Mouse (Mus musculus) stomach, embryonic 15.5 days (tissue): Measurements from ENCODE around the gene Alk. TPM values are rescaled to one million over a fixed set of nuclear protein-coding genes. Genes with fewer than 3 reads are reported as not detected.

ENCODE experiments used
- ATAC-seq: fragments of 200-750 bp; cut with Nextera tagmentation; 2 replicates; pipeline ENCODE4 v1.8.0; 2017; ENCODE audit warnings: low read depth, moderate number of reproducible peaks, moderate TSS enrichment; ENCODE audit not compliant: insufficient read depth, low FRiP score
- H3K27ac ChIP-seq: fragments of 300-500 bp; sonication (generic); 2 replicates; pipeline ENCODE4 v1.5.1; 2015; ENCODE audit warnings: mild to moderate bottlenecking, inconsistent platforms
- H3K27me3 ChIP-seq: fragments of 300-500 bp; sonication (generic); replicated peaks from 2 replicates; pipeline ENCODE4 v1.6.1; 2015; ENCODE audit warnings: inconsistent platforms
- H3K36me3 ChIP-seq: fragments of 300-500 bp; sonication (generic); 2 replicates; pipeline ENCODE4 v1.6.1; 2015; ENCODE audit warnings: inconsistent platforms
- H3K4me1 ChIP-seq: fragments of 300-500 bp; sonication (generic); 2 replicates; pipeline ENCODE4 v1.6.1; 2015; ENCODE audit warnings: inconsistent platforms
- H3K4me2 ChIP-seq: fragments of 300-500 bp; sonication (generic); 2 replicates; pipeline ENCODE4 v1.6.1; 2015; ENCODE audit warnings: mild to moderate bottlenecking, inconsistent platforms
- H3K4me3 ChIP-seq: fragments of 300-500 bp; sonication (generic); replicated peaks from 2 replicates; pipeline ENCODE4 v1.5.1; 2015; ENCODE audit warnings: inconsistent platforms
- H3K9ac ChIP-seq: fragments of 300-500 bp; sonication (generic); 2 replicates; pipeline ENCODE4 v1.6.1; 2015; ENCODE audit warnings: inconsistent platforms
- H3K9me3 ChIP-seq: fragments of 300-500 bp; sonication (generic); 2 replicates; pipeline ENCODE4 v1.6.1; 2016; ENCODE audit warnings: inconsistent platforms
- WGBS: fragments of 180-500 bp; shearing (Covaris S2); methylation state at CpG from one replicate; pipeline ENCODE4 v1.1.7; 2015; 5-methylcytosine and 5-hydroxymethylcytosine counted together
- polyA plus RNA-seq: library from polyadenylated mRNA; unstranded; fragments of >200 nt; fragmentation: Nextera tagmentation; extraction: Ambion mirVana; gene quantifications from 2 replicates; pipeline ENCODE4 v1.2.1, GENCODE M21; 2015

The Alk gene
- polyA plus RNA-seq, 1 experiment from 2014 or later = 1.7 TPM

DNA sequence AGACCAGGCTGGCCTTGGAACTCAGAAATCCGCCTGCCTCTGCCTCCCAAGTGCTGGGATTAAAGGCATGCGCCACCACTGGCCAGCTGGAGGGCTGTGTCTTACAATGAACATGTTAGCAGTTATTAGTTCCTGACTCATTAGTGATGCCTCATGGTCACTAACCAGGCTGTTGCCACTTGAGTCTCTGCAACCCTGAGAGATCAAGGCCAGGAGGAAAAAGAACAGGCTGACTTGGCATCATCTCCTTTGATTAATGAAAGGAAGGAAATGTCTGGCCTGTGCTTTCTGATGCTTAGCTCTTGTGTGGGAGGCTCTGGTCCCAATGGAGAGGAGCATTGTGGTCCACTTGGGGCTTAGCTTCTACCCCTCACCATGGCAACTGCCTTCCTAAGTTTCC is 611.4 kb downstream of the Alk start:
- Histone ChIP-seq H3K27ac (no peak overlapping the region), H3K4me2 (no peak overlapping the region), H3K9me3 (no peaks in the 10 kb centered on the region), H3K4me1 (no peaks in the 10 kb centered on the region), H3K9ac (no peak overlapping the region), H3K4me3 (no peak overlapping the region), H3K36me3 (no peaks in the 10 kb centered on the region), H3K27me3 (no peaks in the 10 kb centered on the region)
- WGBS = 93% methylated on average over 2 of the region's 2 CpGs
- ATAC-seq = no peak

DNA sequence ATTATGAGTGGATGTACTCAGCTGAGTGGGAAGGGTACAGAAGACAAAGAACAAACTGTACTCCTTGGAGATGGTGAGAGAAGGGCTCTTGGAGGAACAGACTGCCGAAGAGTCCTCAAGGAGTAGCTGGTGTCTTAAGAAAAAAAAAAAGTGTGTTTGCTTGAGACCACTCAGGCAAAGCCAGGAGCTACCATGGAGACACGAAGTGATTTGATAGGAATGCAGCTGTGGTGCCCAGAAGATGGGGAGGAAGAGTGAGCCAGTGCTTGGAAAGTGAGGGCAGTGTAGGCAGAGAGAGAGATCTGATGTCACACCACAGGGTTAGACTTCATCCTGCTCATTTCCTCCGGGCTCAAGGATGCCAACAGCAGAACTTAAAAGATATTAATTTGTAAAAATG is 613.2 kb downstream of the Alk start:
- Histone ChIP-seq H3K9ac (no peak overlapping the region), H3K27me3 (no peaks in the 10 kb centered on the region), H3K36me3 (no peaks in the 10 kb centered on the region), H3K9me3 (no peaks in the 10 kb centered on the region), H3K4me3 (no peak overlapping the region), H3K4me2 (no peak overlapping the region), H3K4me1 (0 out of 2 replicates have a peak, but pooled peaks cover 5% of the 10 kb centered on the region), H3K27ac (no peak overlapping the region)
- ATAC-seq = no peak
- 63% methylated on average over 3 of the region's 3 CpGs for WGBS

DNA sequence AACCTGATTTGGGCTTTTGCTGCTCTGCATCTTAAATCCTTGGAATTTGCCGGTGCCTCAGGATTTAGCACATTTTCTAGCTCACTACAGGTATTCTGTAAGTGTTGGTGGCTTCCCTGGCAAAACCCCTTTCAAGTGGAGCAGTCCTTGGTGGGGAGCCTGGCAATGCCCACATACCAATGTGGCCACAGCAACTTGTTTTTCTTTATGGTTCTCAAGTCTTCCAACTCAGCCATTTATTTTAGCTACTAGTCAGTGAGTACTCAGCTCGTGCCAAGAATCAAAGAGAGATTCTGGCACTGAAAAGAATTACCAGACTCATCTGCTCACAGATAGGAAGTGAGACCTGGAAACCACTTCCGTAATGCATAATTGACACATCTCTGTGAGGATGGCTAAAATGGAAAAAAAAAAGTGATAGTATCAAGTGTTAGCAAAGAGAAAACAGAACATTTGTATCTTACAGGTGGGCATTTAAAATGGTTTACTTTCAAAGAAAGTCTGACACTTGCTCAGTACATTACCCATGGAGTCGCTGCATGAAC is 614.2 kb downstream of the Alk start:
- no peaks in the 10 kb centered on the region for H3K27me3 ChIP-seq
- H3K9me3 ChIP-seq = no peaks in the 10 kb centered on the region
- H3K9ac ChIP-seq = no peak overlapping the region
- H3K4me1 ChIP-seq = 0 out of 2 replicates have a peak, but pooled peaks cover 6% of the 10 kb centered on the region
- WGBS = 77% methylated on average over 4 of the region's 4 CpGs
- ATAC-seq = no peak
- H3K36me3 ChIP-seq = no peaks in the 10 kb centered on the region
- no peak overlapping the region for H3K4me2 ChIP-seq
- H3K27ac ChIP-seq = no peak overlapping the region
- no peak overlapping the region for H3K4me3 ChIP-seq

DNA sequence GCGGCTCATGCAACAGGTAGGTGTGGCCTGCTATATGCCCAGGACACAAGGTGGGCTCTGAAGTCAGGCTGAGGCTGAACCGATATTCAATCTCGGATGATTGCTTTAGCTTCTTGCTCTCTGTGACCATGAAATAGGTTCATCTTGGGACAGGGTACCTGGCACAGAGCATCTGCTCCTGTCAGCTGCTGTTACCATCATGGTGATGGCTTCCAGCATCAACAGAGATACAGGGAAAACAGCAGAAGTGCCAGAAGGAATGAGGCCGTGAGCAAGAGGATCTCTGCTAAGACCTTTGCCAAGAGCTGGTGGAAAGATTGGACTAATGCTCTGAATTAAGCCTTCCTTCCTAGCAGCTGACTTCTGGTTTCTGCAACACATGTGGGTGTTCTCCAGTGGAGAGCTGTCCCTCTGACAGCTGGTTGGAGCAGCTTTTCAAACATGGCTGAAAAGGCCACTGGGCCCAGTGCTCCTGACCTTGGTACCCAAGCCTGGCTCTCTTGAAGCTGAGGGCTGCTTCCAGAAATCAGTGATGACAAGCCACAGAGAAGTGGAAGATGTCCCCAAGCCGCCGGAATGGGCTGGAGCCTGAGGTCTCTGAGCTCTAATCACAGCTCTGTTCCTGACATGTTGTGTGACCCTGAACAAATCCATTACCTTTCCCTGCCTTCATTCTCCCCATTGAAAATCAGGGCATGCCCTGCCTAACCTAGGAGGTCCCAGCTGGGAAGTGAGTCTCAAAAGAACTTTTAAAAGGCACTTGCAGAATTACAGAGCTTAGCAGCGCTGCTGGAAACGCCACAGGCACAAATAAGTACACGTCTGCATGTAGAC is 615.5 kb downstream of the Alk start:
- no peak for ATAC-seq
- no peak overlapping the region for H3K4me3 ChIP-seq
- H3K9ac ChIP-seq = no peak overlapping the region

DNA sequence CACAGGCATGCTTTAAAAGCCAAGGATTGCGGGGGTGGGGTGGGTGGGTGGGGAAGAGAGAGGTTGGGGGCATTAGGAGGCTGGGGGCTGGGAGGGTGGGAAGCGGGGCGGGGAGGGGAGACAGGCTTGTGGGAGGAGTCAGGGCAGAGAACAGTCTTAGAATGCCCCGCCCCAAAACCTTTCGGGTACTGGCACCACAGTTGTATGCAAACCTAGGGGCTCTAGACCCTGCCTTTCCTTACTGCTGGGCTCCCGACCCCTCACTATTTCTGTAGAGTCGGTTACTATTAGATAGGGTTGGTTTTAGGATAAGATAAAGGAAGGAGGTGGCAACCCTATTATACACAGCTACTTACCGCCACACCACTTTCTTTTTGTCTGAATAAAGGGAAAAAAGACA is 617.4 kb downstream of the Alk start:
- ATAC-seq = no peak
- Histone ChIP-seq H3K27ac (no peak overlapping the region), H3K4me1 (0 out of 2 replicates have a peak, but pooled peaks cover 6% of the 10 kb centered on the region), H3K36me3 (no peaks in the 10 kb centered on the region), H3K4me2 (peak overlapping the region; percentile 25), H3K27me3 (no peaks in the 10 kb centered on the region), H3K9me3 (no peaks in the 10 kb centered on the region), H3K4me3 (no peak overlapping the region), H3K9ac (no peak overlapping the region)
- 50% methylated on average over 8 of the region's 8 CpGs for WGBS

More for the DNA sequence above, 615.5 kb downstream of the Alk start:
- Histone ChIP-seq H3K36me3 (no peaks in the 10 kb centered on the region), H3K9me3 (no peaks in the 10 kb centered on the region), H3K27me3 (no peaks in the 10 kb centered on the region), H3K4me1 (0 out of 2 replicates have a peak, but pooled peaks cover 6% of the 10 kb centered on the region), H3K4me2 (no peak overlapping the region), H3K27ac (no peak overlapping the region)
- WGBS = 76% methylated on average over 9 of the region's 9 CpGs

DNA sequence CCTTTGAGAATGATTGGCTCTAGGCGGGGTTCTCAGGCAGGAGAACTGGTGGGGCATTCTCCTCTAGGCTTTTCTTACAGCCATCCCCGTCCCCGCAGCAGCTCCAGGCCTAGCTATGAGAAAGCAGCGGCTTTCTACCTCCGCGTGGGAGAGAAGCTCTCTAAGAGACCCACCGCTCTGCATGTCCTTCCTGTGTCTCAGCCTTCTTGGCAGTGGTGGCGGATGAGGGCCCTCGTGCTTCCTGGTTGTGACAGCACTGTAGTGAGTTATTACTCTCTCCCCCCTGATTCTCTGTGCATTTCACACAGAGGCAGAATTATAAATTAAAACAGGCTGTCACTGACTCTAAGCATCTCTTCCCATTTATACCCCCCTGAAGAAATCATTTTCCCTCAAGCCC is 618.0 kb downstream of the Alk start:
- no peaks in the 10 kb centered on the region for H3K9me3 ChIP-seq
- WGBS = 27% methylated on average over 9 of the region's 9 CpGs
- ATAC-seq = peak; percentile 27; the same call in 1 of the 2 replicates

DNA sequence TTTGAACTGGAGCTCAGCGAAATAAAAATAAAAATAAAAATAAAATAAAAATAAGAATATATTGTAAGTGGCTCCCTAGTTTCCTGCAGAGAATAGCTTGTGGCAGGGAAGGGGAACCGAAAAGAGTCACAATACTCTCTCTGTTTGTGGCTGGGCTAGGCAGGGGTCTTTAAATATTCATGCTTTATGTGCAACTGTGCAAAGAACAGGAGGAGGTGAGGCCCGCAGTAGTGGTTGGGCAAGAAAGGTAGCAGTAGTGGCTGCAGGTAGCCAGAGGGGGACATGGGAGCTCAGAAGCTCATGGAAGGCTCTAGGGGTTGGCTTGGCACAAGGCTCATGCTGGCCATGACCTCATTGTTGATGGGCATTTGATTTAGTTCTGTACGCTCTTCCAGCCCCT is 623.2 kb downstream of the Alk start:
- WGBS = 79% methylated on average over 4 of the region's 4 CpGs
- Histone ChIP-seq H3K27me3 (no peaks in the 10 kb centered on the region), H3K4me1 (0 out of 2 replicates have a peak, but pooled peaks cover 6% of the 10 kb centered on the region), H3K9me3 (no peaks in the 10 kb centered on the region), H3K4me3 (no peak overlapping the region), H3K4me2 (no peak overlapping the region), H3K27ac (no peak overlapping the region), H3K36me3 (no peaks in the 10 kb centered on the region), H3K9ac (no peak overlapping the region)
- no peak for ATAC-seq

More for the DNA sequence above, 618.0 kb downstream of the Alk start:
- no peaks in the 10 kb centered on the region for H3K36me3 ChIP-seq
- no peak overlapping the region for H3K4me2 ChIP-seq
- no peaks in the 10 kb centered on the region for H3K27me3 ChIP-seq
- H3K4me1 ChIP-seq = 0 out of 2 replicates have a peak, but pooled peaks cover 6% of the 10 kb centered on the region
- no peak overlapping the region for H3K27ac ChIP-seq
- H3K4me3 ChIP-seq = no peak overlapping the region
- no peak overlapping the region for H3K9ac ChIP-seq

DNA sequence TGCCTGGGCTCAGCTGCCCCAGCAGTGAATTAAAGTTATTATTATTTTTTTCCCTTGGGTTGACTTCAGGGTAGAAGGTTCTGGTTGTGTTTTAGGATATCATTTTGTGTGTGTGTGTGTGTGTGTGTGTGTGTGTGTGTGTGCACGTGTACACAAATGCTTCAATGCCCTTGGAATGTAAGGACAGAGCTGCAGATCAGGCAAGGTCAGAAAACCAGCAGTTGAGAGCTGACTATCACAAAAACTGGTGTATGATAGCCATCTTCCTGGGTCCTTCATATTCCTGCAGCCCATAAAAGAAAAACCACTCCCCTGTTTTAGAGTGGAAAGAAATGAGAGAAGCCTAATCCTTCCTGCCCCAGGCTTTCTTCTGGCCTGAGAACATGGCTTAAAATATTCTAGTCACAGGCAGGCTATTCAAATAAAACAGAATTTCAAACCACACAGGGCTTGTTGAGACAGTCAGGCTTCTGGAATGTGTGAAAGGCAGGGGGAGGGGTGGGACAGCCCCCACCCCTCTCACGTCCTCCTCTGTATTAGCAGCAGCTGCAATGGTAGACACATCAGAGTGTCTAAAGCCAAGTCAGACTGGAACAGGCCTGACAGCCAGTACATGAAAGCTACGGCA is 623.8 kb downstream of the Alk start:
- H3K4me3 ChIP-seq = no peak overlapping the region
- no peaks in the 10 kb centered on the region for H3K9me3 ChIP-seq
- ATAC-seq = peak; percentile 68; the same call in 1 of the 2 replicates
- H3K4me1 ChIP-seq = 0 out of 2 replicates have a peak, but pooled peaks cover 6% of the 10 kb centered on the region
- no peaks in the 10 kb centered on the region for H3K27me3 ChIP-seq
- 26% methylated on average over 3 of the region's 3 CpGs for WGBS
- H3K4me2 ChIP-seq = no peak overlapping the region
- no peaks in the 10 kb centered on the region for H3K36me3 ChIP-seq
- H3K27ac ChIP-seq = no peak overlapping the region
- no peak overlapping the region for H3K9ac ChIP-seq

DNA sequence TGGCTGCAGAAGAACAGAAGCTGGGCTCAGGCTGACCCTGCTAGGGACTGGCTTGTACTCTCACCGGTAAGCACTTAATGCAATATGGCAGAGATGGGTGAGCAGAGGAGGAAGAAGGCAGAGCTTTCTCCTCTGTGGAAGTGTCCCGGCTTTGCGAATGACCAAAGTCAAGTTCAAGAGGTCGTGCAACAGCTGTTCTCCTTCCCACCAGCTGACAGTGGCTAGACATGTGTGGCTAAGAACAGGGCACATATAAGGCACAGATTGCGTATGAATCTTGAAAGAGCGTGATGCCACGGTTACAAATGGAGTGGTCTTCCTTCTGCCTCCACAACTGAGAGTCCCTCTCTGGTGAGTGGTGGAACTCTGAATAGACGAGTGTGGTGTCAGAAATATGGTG is 625.3 kb downstream of the Alk start:
- Histone ChIP-seq H3K9me3 (no peaks in the 10 kb centered on the region), H3K4me1 (0 out of 2 replicates have a peak, but pooled peaks cover 6% of the 10 kb centered on the region), H3K4me3 (no peak overlapping the region), H3K36me3 (no peaks in the 10 kb centered on the region), H3K9ac (no peak overlapping the region), H3K4me2 (no peak overlapping the region), H3K27ac (no peak overlapping the region), H3K27me3 (no peaks in the 10 kb centered on the region)
- ATAC-seq = no peak
- 80% methylated on average over 8 of the region's 8 CpGs for WGBS

DNA sequence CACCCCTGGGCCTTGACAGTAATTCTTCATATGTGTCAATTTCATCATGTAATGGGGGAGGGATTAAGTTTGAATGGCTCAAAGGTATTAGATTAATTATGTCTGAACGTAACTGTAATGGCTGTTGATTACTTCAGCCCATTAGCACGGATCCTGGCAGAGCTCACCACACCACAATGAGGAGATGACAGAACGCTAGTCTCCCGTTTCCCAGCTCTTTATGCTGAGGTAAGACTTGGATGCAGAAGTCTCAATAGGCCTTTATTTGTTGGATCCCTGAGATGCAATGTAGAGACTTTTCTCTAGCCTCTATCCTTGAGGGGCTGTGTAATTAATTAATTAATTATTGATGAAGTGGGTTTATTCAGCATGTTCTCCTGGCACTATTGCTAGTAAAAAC is 627.8 kb downstream of the Alk start:
- 84% methylated on average over 4 of the region's 4 CpGs for WGBS
- H3K27me3 ChIP-seq = no peaks in the 10 kb centered on the region
- H3K27ac ChIP-seq = no peak overlapping the region
- no peak overlapping the region for H3K4me3 ChIP-seq
- no peak overlapping the region for H3K9ac ChIP-seq
- no peaks in the 10 kb centered on the region for H3K36me3 ChIP-seq
- H3K9me3 ChIP-seq = no peaks in the 10 kb centered on the region
- ATAC-seq = no peak
- H3K4me1 ChIP-seq = 0 out of 2 replicates have a peak, but pooled peaks cover 6% of the 10 kb centered on the region
- H3K4me2 ChIP-seq = no peak overlapping the region

DNA sequence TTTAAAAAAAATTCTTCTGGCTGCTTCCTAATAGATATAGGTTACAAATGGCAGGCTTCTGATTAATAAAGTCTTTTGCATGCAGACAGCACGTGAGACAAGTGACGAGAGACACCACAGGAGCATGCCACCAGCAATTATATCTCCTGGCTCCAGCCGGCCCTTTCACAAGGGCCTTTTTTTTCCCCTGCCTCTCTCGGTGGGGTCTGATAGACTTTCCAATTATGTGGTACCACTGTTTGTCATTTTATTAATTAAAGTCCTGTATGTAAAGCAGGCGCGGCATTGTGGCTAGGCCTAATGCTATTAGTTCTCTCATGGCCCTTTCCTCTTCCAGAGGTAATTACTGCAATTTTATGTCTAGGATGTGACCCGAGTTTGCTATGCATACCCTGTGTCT is 630.7 kb downstream of the Alk start:
- WGBS = 82% methylated on average over 7 of the region's 7 CpGs
- Histone ChIP-seq H3K27me3 (no peaks in the 10 kb centered on the region), H3K4me3 (no peak overlapping the region), H3K36me3 (no peaks in the 10 kb centered on the region), H3K4me1 (no peaks in the 10 kb centered on the region), H3K9ac (no peak overlapping the region), H3K4me2 (no peak overlapping the region), H3K9me3 (no peaks in the 10 kb centered on the region), H3K27ac (no peak overlapping the region)
- no peak for ATAC-seq

DNA sequence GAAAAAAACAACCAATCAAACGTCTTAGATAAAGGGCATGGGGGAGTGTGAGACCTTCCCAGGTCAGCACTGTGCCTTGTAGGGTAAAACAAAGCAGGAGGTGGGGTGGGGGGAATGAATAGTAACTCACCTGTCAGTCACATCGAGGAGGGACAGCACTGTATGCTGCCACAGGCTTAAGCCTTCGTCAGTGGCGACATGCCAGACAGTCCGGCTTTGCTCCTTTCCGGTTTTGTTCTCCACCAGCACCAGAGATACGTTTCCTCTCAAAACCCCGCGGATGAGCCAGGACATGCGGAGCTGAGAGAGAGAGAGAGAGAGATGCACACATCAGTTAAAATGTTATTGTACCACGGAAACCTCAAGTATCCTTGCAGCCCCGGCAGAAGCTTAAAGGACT is 637.1 kb downstream of the Alk start:
- Histone ChIP-seq H3K27ac (no peak overlapping the region), H3K4me1 (no peaks in the 10 kb centered on the region), H3K27me3 (no peaks in the 10 kb centered on the region), H3K9me3 (no peaks in the 10 kb centered on the region), H3K36me3 (no peaks in the 10 kb centered on the region), H3K9ac (no peak overlapping the region), H3K4me3 (no peak overlapping the region), H3K4me2 (no peak overlapping the region)
- ATAC-seq = no peak
- WGBS = 73% methylated on average over 12 of the region's 12 CpGs
